Mouse (Mus musculus) embryonic fibroblast, embryonic 13.5 days (primary cell): ENCODE results near the gene Mrpl20.

Source experiments
- CTCF ChIP-seq: IDR thresholded peaks from 2 replicates; pipeline ENCODE4 v1.5.1; 2011; ENCODE audit warnings: mild to moderate bottlenecking, control low read depth, low read length, moderate library complexity, borderline replicate concordance; ENCODE audit not compliant: insufficient read depth
- POLR2A ChIP-seq: IDR thresholded peaks from 2 replicates; pipeline ENCODE4 v1.6.1; 2011; ENCODE audit warnings: low read depth, mild to moderate bottlenecking, control low read depth, low read length, moderate library complexity

DNA sequence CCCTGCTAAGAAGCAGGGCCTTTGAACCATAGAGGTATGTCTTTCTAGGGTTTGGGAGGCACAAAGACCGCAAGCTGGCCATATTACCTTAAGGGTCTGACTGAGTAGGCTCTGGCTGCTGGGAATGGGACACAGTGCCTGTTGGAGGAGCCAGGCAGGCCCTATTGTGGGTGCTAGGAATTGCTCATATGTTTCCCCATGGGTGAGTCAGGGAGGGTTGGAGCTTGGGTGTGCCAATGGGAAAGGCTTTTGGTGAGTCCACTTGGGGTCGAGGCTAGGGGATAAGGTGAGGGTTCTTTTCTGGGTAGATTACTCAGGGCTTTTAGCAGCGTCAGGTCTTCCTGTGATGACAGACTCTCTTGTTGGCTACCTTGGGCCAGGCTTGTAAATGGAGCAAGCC, 48.7 kb downstream of the Mrpl20 start:
- TF ChIP-seq POLR2A (no peak), CTCF (no peak)
